Mouse (Mus musculus): ENCODE measurements around the gene Ugt1a5.

GRCm38 (mm10) chr1:88186325-88186935 lies 20.6 kb downstream of the Ugt1a5 start:
- no peak for TF ChIP-seq RCOR1 (IDR thresholded peaks at IDR 0.05; ENCODE audit: low read depth, low read length)
- TF ChIP-seq USF1 (IDR thresholded peaks at IDR 0.05; ENCODE audit: low read depth, low read length) = no peak
